ENCODE assay signal across 8 mouse cellular contexts in genomic region chr3:116126508-116127190, GRCm38 (mm10). TPM values are rescaled to one million over a fixed set of nuclear protein-coding genes. Genes with fewer than 3 reads are reported as not detected.
DNase-seq lines count a peak whose midpoint lies in the region; ATAC-seq and TF ChIP-seq lines count a peak whose summit lies in the region.

No protein-coding gene starts in this region.

- no peak for TF ChIP-seq CTCF in cerebellum, adult 2 months (IDR thresholded peaks at IDR 0.05; ENCODE audit: borderline replicate concordance, insufficient read depth, low read depth, low read length)

- TF ChIP-seq POLR2A in cerebellum, adult 2 months (IDR thresholded peaks at IDR 0.05; ENCODE audit: borderline replicate concordance, insufficient read depth, low read length) = no peak

- no peaks in the 10 kb centered on the region for H3K9me3 ChIP-seq in kidney, embryonic 16.5 days (ENCODE audit: low read length)
- H3K9me3 ChIP-seq in embryonic facial prominence, embryonic 12.5 days = no peaks in the 10 kb centered on the region
- no peaks in the 10 kb centered on the region for H3K9me3 ChIP-seq in hindbrain, embryonic 15.5 days
- no peaks in the 10 kb centered on the region for H3K9me3 ChIP-seq in midbrain, embryonic 14.5 days (ENCODE audit: control insufficient read depth, low read length)

- ATAC-seq in kidney, embryonic 16.5 days (ENCODE audit: low FRiP score, low TSS enrichment) = no peak
- peak; percentile 32; the same call in 1 of the 2 replicates for ATAC-seq in embryonic facial prominence, embryonic 12.5 days (ENCODE audit: insufficient number of reproducible peaks, insufficient read depth, low FRiP score, low TSS enrichment)
- no peak; the same call in 1 of the 2 replicates for ATAC-seq in hindbrain, embryonic 15.5 days (ENCODE audit: low FRiP score, low read depth)
- ATAC-seq in midbrain, embryonic 14.5 days (ENCODE audit: low FRiP score, low TSS enrichment) = peak; percentile 44; the same call in 1 of the 2 replicates

- no peaks in the 10 kb centered on the region for H3K27me3 ChIP-seq in kidney, embryonic 16.5 days (ENCODE audit: insufficient read depth, low read length)
- no peaks in the 10 kb centered on the region for H3K27me3 ChIP-seq in embryonic facial prominence, embryonic 12.5 days
- H3K27me3 ChIP-seq in hindbrain, embryonic 15.5 days = no peaks in the 10 kb centered on the region
- no peaks in the 10 kb centered on the region for H3K27me3 ChIP-seq in midbrain, embryonic 14.5 days (ENCODE audit: control insufficient read depth, insufficient read depth, low read length)
- peaks cover 2% of the 10 kb centered on the region; the same call in 1 of the 2 replicates for H3K27me3 ChIP-seq in cerebellum, adult 2 months (ENCODE audit: control insufficient read depth, insufficient read depth, low read length)

- H3K9ac ChIP-seq in kidney, embryonic 16.5 days (replicated peaks; ENCODE audit: low read length) = peak overlapping the region; percentile 9
- no peak overlapping the region; the same call in 1 of the 2 replicates for H3K9ac ChIP-seq in embryonic facial prominence, embryonic 12.5 days
- H3K9ac ChIP-seq in hindbrain, embryonic 15.5 days = no peak overlapping the region
- no peak overlapping the region for H3K9ac ChIP-seq in midbrain, embryonic 14.5 days (replicated peaks; ENCODE audit: low read length)

- intact Hi-C loops in left cerebral cortex, postnatal 14 days (cut with DNase I) = no loop called here

- peak overlapping the region; percentile 16 for H3K4me3 ChIP-seq in kidney, embryonic 16.5 days (ENCODE audit: low read length)
- peak overlapping the region; percentile 29 for H3K4me3 ChIP-seq in embryonic facial prominence, embryonic 12.5 days
- peak overlapping the region; percentile 6; the same call in 1 of the 2 replicates for H3K4me3 ChIP-seq in hindbrain, embryonic 15.5 days
- H3K4me3 ChIP-seq in midbrain, embryonic 14.5 days (replicated peaks; ENCODE audit: low read depth, low read length) = peak overlapping the region; percentile 20; the same call in 1 of the 2 replicates
- H3K4me3 ChIP-seq in cerebellum, adult 2 months (replicated peaks; ENCODE audit: insufficient read depth, low read depth, low read length) = no peak overlapping the region

- no peaks in the 10 kb centered on the region for H3K4me1 ChIP-seq in kidney, embryonic 16.5 days (ENCODE audit: insufficient read depth, low read length)
- H3K4me1 ChIP-seq in embryonic facial prominence, embryonic 12.5 days = peaks cover 13% of the 10 kb centered on the region
- 0 out of 2 replicates have a peak, but pooled peaks cover 8% of the 10 kb centered on the region for H3K4me1 ChIP-seq in hindbrain, embryonic 15.5 days (replicated peaks)
- H3K4me1 ChIP-seq in midbrain, embryonic 14.5 days (ENCODE audit: control insufficient read depth, insufficient read depth, low read length) = 0 out of 2 replicates have a peak, but pooled peaks cover 3% of the 10 kb centered on the region
- H3K4me1 ChIP-seq in cerebellum, adult 2 months (ENCODE audit: control insufficient read depth, insufficient read depth, low read length) = no peaks in the 10 kb centered on the region

- H3K27ac ChIP-seq in kidney, embryonic 16.5 days (ENCODE audit: low read length) = no peak overlapping the region
- peak overlapping the region; percentile 88 for H3K27ac ChIP-seq in embryonic facial prominence, embryonic 12.5 days
- peak overlapping the region; percentile 17; the same call in 1 of the 2 replicates for H3K27ac ChIP-seq in hindbrain, embryonic 15.5 days (replicated peaks)
- no peak overlapping the region for H3K27ac ChIP-seq in midbrain, embryonic 14.5 days (replicated peaks; ENCODE audit: low read depth, low read length)
- H3K27ac ChIP-seq in cerebellum, adult 2 months (ENCODE audit: insufficient read depth, low read length) = no peak overlapping the region

- no peaks in the 10 kb centered on the region for H3K36me3 ChIP-seq in kidney, embryonic 16.5 days (ENCODE audit: insufficient read depth, low read length)
- peaks cover 9% of the 10 kb centered on the region; the same call in 1 of the 2 replicates for H3K36me3 ChIP-seq in embryonic facial prominence, embryonic 12.5 days
- no peaks in the 10 kb centered on the region for H3K36me3 ChIP-seq in hindbrain, embryonic 15.5 days
- H3K36me3 ChIP-seq in midbrain, embryonic 14.5 days (ENCODE audit: control insufficient read depth, insufficient read depth, low read length) = no peaks in the 10 kb centered on the region

- 64% methylated on average over 7 of the region's 7 CpGs for WGBS in kidney, embryonic 16.5 days
- WGBS in embryonic facial prominence, embryonic 12.5 days = 26% methylated on average over 7 of the region's 7 CpGs
- WGBS in hindbrain, embryonic 15.5 days = 36% methylated on average over 7 of the region's 7 CpGs
- WGBS in midbrain, embryonic 14.5 days = 15% methylated on average over 7 of the region's 7 CpGs
- 74% methylated on average over 7 of the region's 7 CpGs for WGBS in cerebellum, adult 2 months

- no peak for DNase-seq in kidney, postnatal 10 days
- peak; percentile 39 for DNase-seq in midbrain, embryonic 14.5 days
- DNase-seq in cerebellum, adult 2 months = no peak
- DNase-seq in layer of hippocampus, adult 9-10 months (ENCODE audit: low spot score) = no peak
- DNase-seq in left cerebral cortex, postnatal 14 days (ENCODE audit: low spot score in 2 of 2) = no peak

- peak overlapping the region; percentile 23 for H3K4me2 ChIP-seq in kidney, embryonic 16.5 days (replicated peaks; ENCODE audit: low read depth, low read length)
- H3K4me2 ChIP-seq in embryonic facial prominence, embryonic 12.5 days (replicated peaks) = peak overlapping the region; percentile 56
- peak overlapping the region; percentile 46 for H3K4me2 ChIP-seq in hindbrain, embryonic 15.5 days
- peak overlapping the region; percentile 43 for H3K4me2 ChIP-seq in midbrain, embryonic 14.5 days (ENCODE audit: low read length)

RNA-seq across cellular contexts. Expression of gene Vcam1, which starts 2.8 kb away (rescaled TPM):
- polyA plus RNA-seq in kidney, embryonic 16.5 days (2015; fragmentation: Nextera tagmentation; extraction: Ambion mirVana) = 49.2 and 54.2 TPM in 2 replicates
- 58.8 and 69.4 TPM in 2 replicates for polyA plus RNA-seq in embryonic facial prominence, embryonic 12.5 days (2016; fragmentation: Nextera tagmentation; extraction: Ambion mirVana)
- polyA plus RNA-seq in hindbrain, embryonic 15.5 days (2015; fragmentation: Nextera tagmentation; extraction: Ambion mirVana) = 36.2 TPM in 2 replicates
- 30.1 and 43.6 TPM in 2 replicates for polyA plus RNA-seq in midbrain, embryonic 14.5 days (2014; fragmentation: Nextera tagmentation; extraction: Ambion mirVana)
- polyA plus RNA-seq in cerebellum, adult 2 months (2012; rRNA removed) = 9.1 and 9.3 TPM in 2 replicates
- 10 to 100 TPM; 34.6 to 35.2 TPM for total RNA-seq in left cerebral cortex, postnatal 14 days (2021)

Comparison
In these comparisons a context has a peak if more than half of its experiments do, and no peak if none do; other contexts are left out.
1. ATAC-seq: peak in embryonic facial prominence, embryonic 12.5 days (single experiment) and midbrain, embryonic 14.5 days (single experiment); none in kidney, embryonic 16.5 days (single experiment) and hindbrain, embryonic 15.5 days (single experiment).
2. H3K27ac ChIP-seq: peak in embryonic facial prominence, embryonic 12.5 days (single experiment) and hindbrain, embryonic 15.5 days (single experiment); none in kidney, embryonic 16.5 days (single experiment), midbrain, embryonic 14.5 days (single experiment) and cerebellum, adult 2 months (single experiment).
3. Peak in every context shown above with its lines, with median percentiles within 50 percentile points of each other: H3K4me2 ChIP-seq.